Mouse (Mus musculus) G1E (cell line): ENCODE data around the gene B3gat2. TPM values are rescaled to one million over a fixed set of nuclear protein-coding genes. Genes with fewer than 3 reads are reported as not detected.

Source experiments
- ATAC-seq: 2 replicates; pipeline ENCODE4 v1.8.0; 2016; ENCODE audit warnings: mild to moderate bottlenecking; ENCODE audit not compliant: insufficient number of reproducible peaks, poor library complexity, low FRiP score, severe bottlenecking; ENCODE audit errors: extremely low read depth
- DNase-seq: peaks from one replicate; pipeline ENCODE4 v3.0.0; 2012; ENCODE audit warnings: low spot score
- H3K27me3 ChIP-seq: 2 replicates; pipeline ENCODE4 v1.6.1; 2012; ENCODE audit warnings: mild to moderate bottlenecking, low read length, inconsistent platforms; ENCODE audit not compliant: insufficient read depth
- H3K36me3 ChIP-seq: replicated peaks from 2 replicates; pipeline ENCODE3; 2012; ENCODE audit warnings: mild to moderate bottlenecking, inconsistent platforms
- H3K4me1 ChIP-seq: 2 replicates; pipeline ENCODE4 v1.6.1; 2012; ENCODE audit warnings: low read depth, low read length, inconsistent platforms, mixed read lengths; ENCODE audit not compliant: insufficient read depth
- H3K4me3 ChIP-seq: 2 replicates; pipeline ENCODE4 v1.5.1; 2012; ENCODE audit warnings: low read depth, mild to moderate bottlenecking, inconsistent platforms, low read length, moderate library complexity, mixed read lengths
- H3K9me3 ChIP-seq: replicated peaks from 2 replicates; pipeline ENCODE4 v1.6.1; 2012; ENCODE audit warnings: inconsistent platforms
- CTCF ChIP-seq: IDR thresholded peaks from 2 replicates; pipeline ENCODE4 v1.5.1; 2012; ENCODE audit warnings: low read depth, low read length, inconsistent platforms, mixed read lengths
- GATA1 ChIP-seq: IDR thresholded peaks from 2 replicates; pipeline ENCODE4 v1.6.1; 2012; ENCODE audit warnings: borderline replicate concordance, low read length, inconsistent platforms, mixed read lengths
- GATA2 ChIP-seq: IDR thresholded peaks from 2 replicates; pipeline ENCODE4 v1.6.1; 2012; ENCODE audit warnings: low read depth, low read length, inconsistent platforms, borderline replicate concordance
- POLR2AphosphoS5 ChIP-seq: IDR thresholded peaks from 2 replicates; pipeline ENCODE4 v1.6.1; 2012; ENCODE audit warnings: low read depth, low read length, inconsistent platforms; ENCODE audit not compliant: insufficient replicate concordance
- TAL1 ChIP-seq: conservative IDR thresholded peaks from 2 replicates; pipeline ENCODE4 v1.6.1; 2012; ENCODE audit warnings: low read depth, low read length, inconsistent platforms, mixed read lengths
- polyA plus RNA-seq: library from polyadenylated mRNA; stranded (reverse); fragments of >175 nt; gene quantifications from 2 replicates; pipeline ENCODE4 v1.2.3, GENCODE M21; 2012
- total RNA-seq, 2 experiments: library from RNA; stranded (forward) in 1 of 2; stranded (reverse) in 1 of 2; fragments of 200-1000 nt in 1 of 2; fragments of >200 nt in 1 of 2; fragmentation: Nextera tagmentation in 1 of 2; gene quantifications; 2 replicates each; pipeline ENCODE4 v1.2.3; 2014 to 2017

B3gat2 gene
- total and polyA plus RNA-seq, 3 experiments, result 0.01 to 0.22 TPM; not detected in 1

DNA sequence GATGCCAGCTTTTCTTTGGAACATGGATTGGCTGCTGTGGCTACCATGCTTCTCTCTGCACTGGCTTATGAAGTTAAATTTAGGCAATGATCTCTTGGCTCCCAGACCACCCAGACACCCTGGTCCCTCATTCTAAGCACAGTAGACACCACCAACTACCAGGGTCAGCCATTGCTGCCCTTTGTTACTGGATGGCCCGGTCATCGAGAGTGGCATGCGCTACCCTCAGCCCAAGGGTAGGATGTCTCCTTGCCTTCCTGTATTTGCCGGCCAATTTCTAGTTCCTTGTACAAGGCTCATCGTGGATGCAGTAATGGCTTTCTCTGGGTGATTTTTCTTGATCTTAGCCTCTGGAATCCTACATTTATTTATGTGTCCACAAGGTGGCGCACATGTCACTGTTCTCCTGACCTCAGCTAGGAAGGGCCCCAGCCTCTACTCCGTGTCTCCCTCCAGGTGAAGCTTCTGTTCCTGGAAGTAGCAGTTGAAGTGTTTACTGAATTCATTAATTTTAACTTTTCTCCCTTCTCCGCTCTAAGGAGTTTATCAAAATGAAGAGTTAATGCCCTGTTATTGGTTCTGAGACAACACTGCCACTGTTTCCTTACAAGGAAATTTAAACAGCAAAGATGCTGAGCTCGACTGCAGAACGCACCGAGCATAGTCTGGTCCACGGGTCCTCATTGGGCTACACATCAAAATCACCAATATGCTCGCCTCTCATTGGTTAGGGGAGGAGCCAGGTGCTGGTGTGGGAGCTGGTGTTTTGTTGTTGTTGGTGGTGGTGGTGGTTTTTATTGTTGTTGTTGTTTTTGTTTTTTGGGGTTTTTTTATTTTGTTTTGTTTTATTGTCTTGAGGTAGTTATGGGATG, 65.6 kb downstream of the B3gat2 start:
- DNase-seq, result peak; percentile 81
- TF ChIP-seq CTCF (peak; percentile 58), POLR2AphosphoS5 (no peak)
- Histone ChIP-seq H3K4me3 (no peak overlapping the region), H3K4me1 (peaks cover 22% of the 10 kb centered on the region), H3K9me3 (no peaks in the 10 kb centered on the region), H3K27me3 (peaks cover 7% of the 10 kb centered on the region; the same call in 1 of the 2 replicates), H3K36me3 (no peaks in the 10 kb centered on the region)
- ATAC-seq, result peak; percentile 81

DNA sequence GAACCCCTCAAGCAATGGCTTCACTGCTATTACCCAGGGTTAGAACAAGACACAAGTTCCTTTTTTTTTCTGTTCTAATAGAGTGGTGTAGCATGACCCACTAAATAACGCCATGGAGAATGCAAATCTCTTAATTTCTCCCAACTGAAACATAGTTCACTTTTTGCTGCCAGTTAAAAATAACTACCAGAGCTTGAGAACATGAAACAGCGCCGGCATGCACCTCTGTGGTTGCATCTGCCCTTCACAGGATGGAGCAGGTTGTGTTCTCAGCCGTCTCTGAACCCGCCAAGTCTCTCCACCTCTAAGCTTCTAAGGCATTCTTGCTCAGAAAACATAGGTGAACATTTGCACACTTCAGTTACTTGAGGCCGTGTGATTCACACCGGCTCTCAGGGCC, 72.7 kb downstream of the B3gat2 start:
- H3K27me3 ChIP-seq, result no peaks in the 10 kb centered on the region

DNA sequence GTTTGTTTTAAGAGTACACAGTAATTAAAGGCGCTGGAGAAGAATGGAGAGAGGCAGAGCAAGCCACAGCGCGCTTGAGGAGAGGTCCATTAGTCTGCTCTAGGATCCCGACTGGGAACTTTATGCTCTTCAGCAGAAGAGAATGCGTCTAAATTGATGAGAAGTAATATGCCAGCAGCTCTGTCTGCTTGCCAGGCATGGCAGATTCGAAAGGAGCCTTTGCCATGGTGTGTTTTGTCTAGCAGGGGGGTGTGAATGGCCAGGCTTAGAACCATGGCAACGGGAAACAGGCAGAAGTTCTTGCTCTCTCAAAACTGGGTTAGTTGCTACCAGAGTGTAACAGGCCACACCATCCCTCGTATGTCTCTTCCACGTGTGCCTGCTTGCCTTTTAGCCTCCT, 73.3 kb downstream of the B3gat2 start:
- H3K4me1 ChIP-seq, result peaks cover 60% of the 10 kb centered on the region
- ATAC-seq (no peak), DNase-seq (no peak)
- H3K27me3 ChIP-seq, result no peaks in the 10 kb centered on the region
- TF ChIP-seq TAL1, result no peak
- TF ChIP-seq POLR2AphosphoS5, result no peak
- TF ChIP-seq GATA1, result no peak
- no peak for TF ChIP-seq GATA2
- TF ChIP-seq CTCF, result no peak
- H3K36me3 ChIP-seq, result peaks cover 23% of the 10 kb centered on the region
- H3K9me3 ChIP-seq, result no peaks in the 10 kb centered on the region
- no peak overlapping the region for H3K4me3 ChIP-seq

More for the DNA sequence above, 72.7 kb downstream of the B3gat2 start:
- Histone ChIP-seq H3K4me3 (no peak overlapping the region), H3K9me3 (no peaks in the 10 kb centered on the region), H3K36me3 (peaks cover 18% of the 10 kb centered on the region), H3K4me1 (peaks cover 61% of the 10 kb centered on the region)
- TF ChIP-seq TAL1 (no peak), GATA1 (no peak), GATA2 (no peak), CTCF (no peak), POLR2AphosphoS5 (no peak)
- no peak for ATAC-seq
- DNase-seq, result no peak

DNA sequence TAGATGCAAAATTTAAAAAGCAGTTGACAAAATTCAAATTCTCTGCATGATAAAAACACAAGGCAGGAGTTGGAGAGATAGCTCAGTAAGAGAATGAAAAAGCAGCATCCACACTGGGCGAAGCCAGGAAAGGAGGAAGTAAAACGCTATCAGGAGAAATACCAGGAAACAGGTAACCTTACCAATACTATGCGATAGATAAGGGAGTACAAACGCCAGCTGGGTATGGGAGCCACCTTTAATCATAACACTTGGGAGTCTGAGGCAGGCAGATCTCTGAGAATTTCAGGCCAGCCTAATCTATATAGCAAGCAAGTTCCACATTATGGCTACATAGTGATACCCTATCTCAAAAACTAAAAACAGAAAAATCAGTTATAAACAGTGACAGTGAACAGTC, 75.1 kb downstream of the B3gat2 start:
- Histone ChIP-seq H3K4me1 (peaks cover 64% of the 10 kb centered on the region), H3K27me3 (no peaks in the 10 kb centered on the region), H3K36me3 (peaks cover 34% of the 10 kb centered on the region), H3K9me3 (no peaks in the 10 kb centered on the region), H3K4me3 (no peak overlapping the region; the same call in 1 of the 2 replicates)
- DNase-seq (peak; percentile 42), ATAC-seq (peak; percentile 85)
- TF ChIP-seq GATA1 (no peak), GATA2 (no peak), POLR2AphosphoS5 (no peak), TAL1 (peak; percentile 63), CTCF (no peak)

DNA sequence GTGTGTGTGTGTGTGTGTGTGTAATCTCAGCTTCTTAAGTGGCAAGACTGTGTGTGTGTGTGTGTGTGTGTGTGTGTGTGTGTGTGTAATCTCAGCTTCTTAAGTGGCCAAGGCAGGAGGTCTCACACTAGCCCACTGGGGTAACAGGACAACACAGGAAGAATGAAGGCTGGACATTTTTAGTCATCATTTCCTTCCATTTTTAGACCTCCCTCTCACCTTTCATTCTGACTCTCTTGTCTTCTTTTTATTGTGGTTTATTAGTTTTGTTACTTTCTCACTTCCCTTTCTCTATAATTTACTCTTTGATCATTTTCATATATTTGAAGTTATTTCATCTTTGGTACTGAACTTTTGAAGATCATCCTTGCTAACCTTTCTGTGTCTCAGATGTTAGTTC, 79.4 kb downstream of the B3gat2 start:
- H3K4me3 ChIP-seq, result no peak overlapping the region
- peaks cover 35% of the 10 kb centered on the region for H3K4me1 ChIP-seq
- no peaks in the 10 kb centered on the region for H3K9me3 ChIP-seq
- H3K27me3 ChIP-seq, result no peaks in the 10 kb centered on the region
- ATAC-seq, result no peak
- H3K36me3 ChIP-seq, result peaks cover 66% of the 10 kb centered on the region
- no peak for DNase-seq
- TF ChIP-seq GATA2, result no peak
- no peak for TF ChIP-seq CTCF
- TF ChIP-seq GATA1, result no peak
- no peak for TF ChIP-seq POLR2AphosphoS5
- no peak for TF ChIP-seq TAL1

DNA sequence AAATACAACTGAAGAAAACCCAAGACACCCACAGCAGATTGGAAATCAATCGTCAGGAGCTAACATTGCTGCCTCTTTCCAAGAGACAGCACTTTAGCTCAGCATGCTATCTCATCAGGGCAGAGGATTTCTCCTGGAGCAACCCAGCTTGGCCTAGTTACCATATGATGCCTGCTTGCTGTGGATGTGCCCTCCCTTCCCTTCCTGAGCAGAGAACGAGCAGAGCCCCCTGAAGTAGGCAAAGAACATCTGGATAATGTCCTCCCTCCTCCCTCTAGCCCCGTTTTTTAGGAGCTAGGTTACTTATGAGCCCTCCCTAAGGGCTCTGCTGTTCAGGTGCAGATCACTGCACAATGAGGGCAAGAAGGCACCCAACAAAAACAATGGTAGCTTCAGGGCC, 81.1 kb downstream of the B3gat2 start:
- Histone ChIP-seq H3K27me3 (no peaks in the 10 kb centered on the region), H3K9me3 (no peaks in the 10 kb centered on the region), H3K36me3 (peaks cover 78% of the 10 kb centered on the region), H3K4me3 (no peak overlapping the region), H3K4me1 (peaks cover 18% of the 10 kb centered on the region)
- no peak for ATAC-seq
- DNase-seq, result no peak
- TF ChIP-seq GATA1 (no peak), POLR2AphosphoS5 (no peak), GATA2 (no peak), TAL1 (no peak), CTCF (no peak)

DNA sequence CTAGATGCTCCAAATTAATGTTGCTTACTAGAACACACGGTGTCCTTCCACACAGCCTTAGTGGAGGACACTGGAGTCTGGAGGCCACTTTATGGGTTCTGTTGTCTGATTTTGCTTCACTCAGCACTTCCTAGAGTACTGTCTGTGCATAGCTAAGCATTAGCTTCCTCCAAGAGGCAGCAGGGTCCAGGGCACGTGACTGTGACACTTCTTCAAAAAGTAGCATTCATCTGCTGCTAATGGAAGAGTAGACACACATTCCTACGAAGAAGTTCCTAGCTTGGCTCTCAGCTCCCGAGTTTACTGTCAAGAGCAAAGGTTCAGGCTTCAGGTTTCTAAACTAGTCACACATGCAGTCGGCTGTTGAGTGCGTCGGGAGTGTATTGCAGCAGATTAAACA, 82.2 kb downstream of the B3gat2 start:
- H3K36me3 ChIP-seq, result peaks cover 88% of the 10 kb centered on the region

More for the DNA sequence above, 82.2 kb downstream of the B3gat2 start:
- ATAC-seq (no peak), DNase-seq (no peak)
- no peaks in the 10 kb centered on the region for H3K27me3 ChIP-seq
- H3K9me3 ChIP-seq, result no peaks in the 10 kb centered on the region
- TF ChIP-seq POLR2AphosphoS5 (no peak), CTCF (no peak), GATA1 (no peak), TAL1 (no peak), GATA2 (no peak)
- H3K4me1 ChIP-seq, result peaks cover 11% of the 10 kb centered on the region; the same call in 1 of the 2 replicates
- H3K4me3 ChIP-seq, result no peak overlapping the region
